In genomic region chr1:80633536-80633935, GRCm38 (mm10) we compare ENCODE assay signal across 20 mouse cellular contexts.
"Had no signal": no experiment of that assay in that cellular context is flagged by ENCODE, and none has a peak within 500 bp of the region (broad histone marks: within the 10 kb centered on the region; RNA-seq: fewer than 3 reads in every experiment).

No protein-coding gene starts in this region.

- H3K4me2 ChIP-seq: liver, embryonic 15.5 days; lung, embryonic 15.5 days; midbrain, embryonic 12.5 days; neural tube, embryonic 13.5 days had no signal

- H3K4me3 ChIP-seq: left cerebral cortex, adult 2 months; liver, embryonic 15.5 days; lung, embryonic 15.5 days; midbrain, embryonic 12.5 days; myocyte; neural tube, embryonic 13.5 days had no signal

- DNase-seq: kidney, adult 18-20 months; kidney, adult 9 months; kidney, postnatal 14 days; kidney, postnatal 4 days; layer of hippocampus, postnatal 36 days; lung, postnatal 10 days; lung, postnatal 36 days; retina, postnatal 1 day; right cerebral cortex, postnatal 25 days; spleen, adult 18-20 months; thymus, adult 18-20 months; thymus, postnatal 36 days had no signal

- H3K36me3 ChIP-seq: liver, embryonic 15.5 days; lung, embryonic 15.5 days; midbrain, embryonic 12.5 days; neural tube, embryonic 13.5 days had no signal

- H3K9ac ChIP-seq: liver, embryonic 15.5 days; lung, embryonic 15.5 days; midbrain, embryonic 12.5 days; neural tube, embryonic 13.5 days had no signal

- H3K9me3 ChIP-seq: liver, embryonic 15.5 days; lung, embryonic 15.5 days; midbrain, embryonic 12.5 days; neural tube, embryonic 13.5 days had no signal

- H3K4me1 ChIP-seq: liver, embryonic 15.5 days; lung, embryonic 15.5 days had no signal

- ATAC-seq: intestine, embryonic 16.5 days; midbrain, embryonic 16.5 days had no signal

- H3K27me3 ChIP-seq: liver, embryonic 15.5 days; lung, embryonic 15.5 days; midbrain, embryonic 12.5 days; neural tube, embryonic 13.5 days had no signal

- H3K27ac ChIP-seq: left cerebral cortex, adult 2 months; liver, embryonic 15.5 days; lung, embryonic 15.5 days; midbrain, embryonic 12.5 days; neural tube, embryonic 13.5 days had no signal
